Mouse (Mus musculus) liver, embryonic 13.5 days (tissue): ENCODE results near the gene Ints6. TPM values are rescaled to one million over a fixed set of nuclear protein-coding genes. Genes with fewer than 3 reads are reported as not detected.
A peak's percentile ranks its signal among the peaks of the same experiment; 100 is the strongest.

Experiments used
- ATAC-seq: fragments of 200-750 bp; cut with Nextera tagmentation; 2 replicates; pipeline ENCODE4 v1.8.0; 2017; ENCODE audit warnings: low read depth, mild to moderate bottlenecking, moderate number of reproducible peaks, moderate library complexity
- DNase-seq: peaks from one replicate; pipeline ENCODE4 v3.0.0; 2022
- H3K27ac ChIP-seq: fragments of 300-500 bp; sonication (generic); 2 replicates; pipeline ENCODE4 v1.5.1; 2015; ENCODE audit warnings: moderate library complexity, mild to moderate bottlenecking, inconsistent platforms
- H3K27me3 ChIP-seq: fragments of 300-500 bp; sonication (generic); 2 replicates; pipeline ENCODE4 v1.6.1; 2015; ENCODE audit warnings: mild to moderate bottlenecking, inconsistent platforms
- H3K36me3 ChIP-seq: fragments of 300-500 bp; sonication (generic); 2 replicates; pipeline ENCODE4 v1.6.1; 2015; ENCODE audit warnings: mild to moderate bottlenecking, inconsistent platforms
- H3K4me1 ChIP-seq: fragments of 300-500 bp; sonication (generic); replicated peaks from 2 replicates; pipeline ENCODE4 v1.6.1; 2015; ENCODE audit warnings: inconsistent platforms
- H3K4me2 ChIP-seq: fragments of 300-500 bp; sonication (generic); 2 replicates; pipeline ENCODE4 v1.6.1; 2015; ENCODE audit warnings: inconsistent platforms, mild to moderate bottlenecking, moderate library complexity
- H3K4me3 ChIP-seq: fragments of 300-500 bp; sonication (generic); replicated peaks from 2 replicates; pipeline ENCODE4 v1.5.1; 2015; ENCODE audit warnings: mild to moderate bottlenecking, inconsistent platforms
- H3K9ac ChIP-seq: fragments of 300-500 bp; sonication (generic); 2 replicates; pipeline ENCODE4 v1.6.1; 2015; ENCODE audit warnings: mild to moderate bottlenecking, inconsistent platforms
- H3K9me3 ChIP-seq: fragments of 300-500 bp; sonication (generic); replicated peaks from 2 replicates; pipeline ENCODE4 v1.6.1; 2016; ENCODE audit warnings: inconsistent platforms
- WGBS: fragments of 180-500 bp; shearing (Covaris S2); methylation state at CpG from one replicate; pipeline ENCODE4 v1.1.7; 2015; ENCODE audit not compliant: insufficient replicate concordance; 5-methylcytosine and 5-hydroxymethylcytosine counted together
- polyA plus RNA-seq: library from polyadenylated mRNA; unstranded; fragments of >200 nt; fragmentation: Nextera tagmentation; extraction: Ambion mirVana; gene quantifications from 2 replicates; pipeline ENCODE4 v1.2.1, GENCODE M21; 2015

Gene Ints6
- polyA plus RNA-seq, 1 experiment from 2014 or later, result 10.5 TPM

- no peaks in the 10 kb centered on the region for H3K27me3 ChIP-seq
- peaks cover 41% of the 10 kb centered on the region for H3K4me1 ChIP-seq
- H3K9me3 ChIP-seq, result no peaks in the 10 kb centered on the region
- H3K36me3 ChIP-seq, result peaks cover 25% of the 10 kb centered on the region; the same call in 1 of the 2 replicates
- ATAC-seq (peak; percentile 87), DNase-seq (peak; percentile 63)
- H3K9ac ChIP-seq, result 0 out of 2 replicates have a peak overlapping the region, but pooled peaks have one; percentile 27
- H3K4me3 ChIP-seq, result no peak overlapping the region
- WGBS, result 33% methylated on average over 2 of the region's 2 CpGs
- H3K27ac ChIP-seq, result peak overlapping the region; percentile 90
- peak overlapping the region; percentile 19 for H3K4me2 ChIP-seq
These were observed 9.5 kb downstream of the Ints6 start for GRCm38 (mm10) chr14:62751479-62751878.

DNA sequence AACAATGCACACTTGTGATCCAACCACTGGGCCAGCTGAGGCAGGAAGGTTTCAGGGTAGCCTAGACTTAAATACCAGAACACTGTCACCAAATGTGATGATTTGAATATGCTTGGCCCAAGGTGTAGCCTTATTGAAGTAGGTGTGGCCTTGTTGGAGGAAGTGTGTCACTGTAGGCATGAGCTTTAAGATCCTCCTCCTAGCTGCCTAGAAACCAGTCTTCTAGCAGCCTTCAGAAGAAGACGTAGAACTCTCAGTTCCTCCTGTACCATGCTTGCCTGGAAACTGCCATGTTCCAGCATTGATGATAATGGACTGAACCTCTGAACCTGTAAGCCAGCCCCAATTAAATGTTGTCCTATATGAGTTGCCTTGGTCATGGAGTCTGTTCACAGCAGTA, 25.3 kb downstream of the Ints6 start:
- H3K36me3 ChIP-seq, result peaks cover 44% of the 10 kb centered on the region
- no peak overlapping the region for H3K9ac ChIP-seq
- H3K9me3 ChIP-seq, result no peaks in the 10 kb centered on the region
- no peak overlapping the region for H3K27ac ChIP-seq
- H3K4me2 ChIP-seq, result no peak overlapping the region
- no peaks in the 10 kb centered on the region for H3K27me3 ChIP-seq
- peaks cover 8% of the 10 kb centered on the region; the same call in 1 of the 2 replicates for H3K4me1 ChIP-seq
- no peak for DNase-seq
- 61% methylated on average over 1 of the region's 1 CpGs for WGBS
- ATAC-seq, result no peak
- H3K4me3 ChIP-seq, result no peak overlapping the region

- Histone ChIP-seq H3K4me1 (peaks cover 8% of the 10 kb centered on the region; the same call in 1 of the 2 replicates), H3K9me3 (no peaks in the 10 kb centered on the region), H3K4me3 (no peak overlapping the region), H3K27me3 (no peaks in the 10 kb centered on the region), H3K4me2 (no peak overlapping the region), H3K36me3 (peaks cover 42% of the 10 kb centered on the region), H3K27ac (no peak overlapping the region), H3K9ac (no peak overlapping the region)
- WGBS, result 80% methylated on average over 2 of the region's 2 CpGs
- no peak for DNase-seq
- ATAC-seq, result no peak
These were observed 27.3 kb downstream of the Ints6 start for GRCm38 (mm10) chr14:62733666-62734065.

DNA sequence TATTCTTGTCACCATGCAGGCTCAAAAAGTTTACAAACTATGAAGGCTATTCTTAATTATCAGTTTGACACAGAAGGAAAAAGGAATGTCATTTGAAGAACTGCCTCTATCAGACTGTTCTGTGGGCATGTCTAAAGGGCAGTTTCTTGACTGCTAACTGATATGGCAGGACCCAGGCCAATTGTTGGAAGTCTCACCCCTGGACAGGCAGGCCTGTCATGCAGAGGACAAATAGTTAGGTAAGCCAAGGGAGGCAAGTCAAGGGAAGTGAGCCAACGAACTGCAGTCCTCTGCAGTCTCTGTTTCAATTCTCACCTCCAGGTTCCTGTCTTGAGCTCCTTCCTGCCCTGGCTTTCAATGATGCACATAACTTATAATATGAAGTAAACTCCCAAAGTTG, 29.1 kb downstream of the Ints6 start:
- no peaks in the 10 kb centered on the region for H3K27me3 ChIP-seq
- H3K27ac ChIP-seq, result no peak overlapping the region
- peaks cover 3% of the 10 kb centered on the region; the same call in 1 of the 2 replicates for H3K4me1 ChIP-seq
- no peak overlapping the region for H3K9ac ChIP-seq
- no peaks in the 10 kb centered on the region for H3K9me3 ChIP-seq
- ATAC-seq (no peak), DNase-seq (no peak)
- peaks cover 33% of the 10 kb centered on the region for H3K36me3 ChIP-seq
- no peak overlapping the region for H3K4me2 ChIP-seq
- no peak overlapping the region for H3K4me3 ChIP-seq
- WGBS, result 48% methylated on average over 1 of the region's 1 CpGs

DNA sequence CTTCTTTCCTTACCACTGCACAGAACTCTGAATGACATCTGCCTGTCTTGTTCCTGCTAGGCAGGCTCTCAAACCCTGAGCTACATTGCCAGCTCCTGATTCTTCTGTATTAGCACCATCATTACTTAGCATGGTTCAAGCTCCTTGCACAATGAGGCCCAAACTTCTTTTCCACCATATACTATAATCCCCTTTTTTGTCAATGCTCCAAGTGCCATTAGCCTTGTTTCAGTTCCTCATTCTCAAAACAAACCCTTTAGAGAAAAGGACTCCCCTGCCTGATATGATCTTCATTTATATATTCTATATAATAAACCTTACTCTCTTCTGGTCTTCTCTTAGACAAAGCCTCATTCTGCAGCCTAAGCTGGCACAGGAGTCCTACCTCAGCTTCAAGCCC, 36.4 kb downstream of the Ints6 start:
- H3K27ac ChIP-seq, result no peak overlapping the region; the same call in 1 of the 2 replicates
- H3K4me1 ChIP-seq, result 0 out of 2 replicates have a peak, but pooled peaks cover 9% of the 10 kb centered on the region
- H3K27me3 ChIP-seq, result no peaks in the 10 kb centered on the region
- H3K9ac ChIP-seq, result no peak overlapping the region
- ATAC-seq (no peak), DNase-seq (no peak)
- H3K9me3 ChIP-seq, result no peaks in the 10 kb centered on the region
- H3K36me3 ChIP-seq, result peaks cover 24% of the 10 kb centered on the region
- H3K4me2 ChIP-seq, result no peak overlapping the region
- no peak overlapping the region for H3K4me3 ChIP-seq

GRCm38 (mm10) chr14:62721625-62722024, 39.3 kb downstream of the Ints6 start:
- Histone ChIP-seq H3K36me3 (peaks cover 24% of the 10 kb centered on the region), H3K9ac (no peak overlapping the region), H3K9me3 (no peaks in the 10 kb centered on the region), H3K27ac (no peak overlapping the region), H3K4me3 (no peak overlapping the region), H3K27me3 (no peaks in the 10 kb centered on the region), H3K4me2 (no peak overlapping the region), H3K4me1 (0 out of 2 replicates have a peak, but pooled peaks cover 9% of the 10 kb centered on the region)
- 77% methylated on average over 1 of the region's 1 CpGs for WGBS
- ATAC-seq, result no peak
- DNase-seq, result no peak

- Histone ChIP-seq H3K27ac (no peak overlapping the region), H3K9me3 (no peaks in the 10 kb centered on the region), H3K4me3 (no peak overlapping the region), H3K4me1 (0 out of 2 replicates have a peak, but pooled peaks cover 2% of the 10 kb centered on the region), H3K27me3 (no peaks in the 10 kb centered on the region), H3K4me2 (no peak overlapping the region), H3K36me3 (peaks cover 33% of the 10 kb centered on the region), H3K9ac (no peak overlapping the region)
- DNase-seq (no peak), ATAC-seq (no peak)
- WGBS, result 74% methylated on average over 2 of the region's 2 CpGs
These were observed 42.8 kb downstream of the Ints6 start for GRCm38 (mm10) chr14:62718161-62718560.

- no peak overlapping the region for H3K27ac ChIP-seq
- no peak overlapping the region for H3K4me2 ChIP-seq
- no peak for DNase-seq
- H3K4me3 ChIP-seq, result no peak overlapping the region
- H3K9ac ChIP-seq, result no peak overlapping the region
- no peaks in the 10 kb centered on the region for H3K9me3 ChIP-seq
- H3K36me3 ChIP-seq, result no peaks in the 10 kb centered on the region
- H3K27me3 ChIP-seq, result no peaks in the 10 kb centered on the region
- no peak for ATAC-seq
- no peaks in the 10 kb centered on the region for H3K4me1 ChIP-seq
- WGBS, result 55% methylated on average over 3 of the region's 3 CpGs
These were observed 87.3 kb downstream of the Ints6 start for GRCm38 (mm10) chr14:62673646-62674045.

DNA sequence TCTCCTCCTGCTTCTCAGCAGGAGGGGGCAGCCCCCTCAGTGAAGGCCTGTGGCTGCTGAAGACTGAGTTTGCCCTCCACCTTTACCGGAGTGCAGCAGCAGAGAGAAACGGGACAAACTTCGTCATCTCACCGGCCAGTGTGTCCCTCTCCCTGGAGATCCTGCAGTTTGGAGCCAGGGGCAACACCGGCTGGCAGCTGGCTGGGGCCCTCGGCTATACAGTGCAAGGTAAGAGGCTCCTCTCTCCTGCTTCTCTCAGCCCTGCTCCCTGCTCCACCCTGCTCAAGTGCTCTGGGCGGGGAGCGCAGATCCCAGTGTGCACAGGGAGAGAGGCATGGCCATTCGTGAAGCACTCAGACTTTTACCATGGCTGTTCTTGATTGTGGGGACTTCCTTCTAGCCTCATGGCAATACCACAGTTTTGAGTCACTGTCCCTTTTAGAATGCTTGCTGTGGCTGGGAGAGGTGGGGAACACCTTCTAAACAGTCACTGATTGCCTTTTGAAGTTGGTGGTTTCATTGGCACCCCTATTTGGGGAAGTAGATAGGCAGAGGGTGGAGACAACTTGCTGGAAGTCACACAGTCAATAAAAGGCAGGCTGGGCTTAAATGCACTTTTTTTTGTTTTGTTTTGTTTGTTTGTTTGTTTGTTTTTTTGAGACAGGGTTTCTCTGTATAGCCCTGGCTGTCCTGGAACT, 95.8 kb downstream of the Ints6 start:
- Histone ChIP-seq H3K9ac (no peak overlapping the region), H3K4me3 (no peak overlapping the region), H3K4me2 (no peak overlapping the region), H3K4me1 (no peaks in the 10 kb centered on the region), H3K27me3 (no peaks in the 10 kb centered on the region), H3K27ac (no peak overlapping the region), H3K36me3 (no peaks in the 10 kb centered on the region), H3K9me3 (no peaks in the 10 kb centered on the region)
- 51% methylated on average over 9 of the region's 9 CpGs for WGBS
- ATAC-seq (no peak), DNase-seq (no peak)

DNA sequence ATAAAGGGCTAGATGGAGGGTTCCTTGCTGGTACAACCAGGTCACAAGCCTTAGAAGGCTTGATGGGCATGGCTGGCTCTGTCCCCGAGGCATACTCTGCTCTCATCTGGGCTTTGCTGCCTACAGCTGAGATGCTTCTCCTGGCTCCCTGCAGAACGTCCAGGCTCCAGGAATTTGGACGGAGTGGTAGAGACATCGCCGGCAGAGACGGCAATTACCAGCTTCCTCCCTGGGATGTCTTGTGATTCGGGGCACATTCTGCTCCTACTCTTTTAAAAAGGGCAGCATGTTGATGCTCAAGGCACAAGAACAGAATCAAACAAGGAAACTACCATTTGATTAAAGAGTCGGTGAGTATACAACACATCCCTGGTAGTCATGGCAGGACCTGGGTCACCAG, 97.6 kb downstream of the Ints6 start, which contains the start of gene Serpine3:
Serpine3 (plus strand) TSS at position 301 of the 400 bp plus-strand sequence.
- ATAC-seq (no peak), DNase-seq (no peak)
- no peak within 1 kb of the TSS for H3K27ac ChIP-seq
- 72% methylated on average over 8 of the region's 8 CpGs for WGBS
- no peaks in the 10 kb centered on the region for H3K9me3 ChIP-seq
- no peaks in the 10 kb centered on the region for H3K36me3 ChIP-seq
- H3K27me3 ChIP-seq, result no peaks in the 10 kb centered on the region
- H3K4me3 ChIP-seq, result no peak within 1 kb of the TSS
- no peaks in the 10 kb centered on the region for H3K4me1 ChIP-seq
- H3K9ac ChIP-seq, result no peak within 1 kb of the TSS
- H3K4me2 ChIP-seq, result no peak within 1 kb of the TSS

GRCm38 (mm10) chr14:62662381-62662780, 98.6 kb downstream of the Ints6 start:
- Histone ChIP-seq H3K4me3 (no peak overlapping the region), H3K4me1 (no peaks in the 10 kb centered on the region), H3K9ac (no peak overlapping the region), H3K36me3 (no peaks in the 10 kb centered on the region), H3K4me2 (no peak overlapping the region), H3K27me3 (no peaks in the 10 kb centered on the region), H3K9me3 (no peaks in the 10 kb centered on the region), H3K27ac (no peak overlapping the region)
- WGBS, result 60% methylated on average over 6 of the region's 6 CpGs
- DNase-seq (no peak), ATAC-seq (no peak)

GRCm38 (mm10) chr14:62657469-62657868, 103.5 kb downstream of the Ints6 start:
- Histone ChIP-seq H3K4me2 (no peak overlapping the region), H3K4me3 (no peak overlapping the region), H3K27ac (no peak overlapping the region), H3K36me3 (no peaks in the 10 kb centered on the region), H3K9ac (no peak overlapping the region), H3K4me1 (no peaks in the 10 kb centered on the region), H3K27me3 (no peaks in the 10 kb centered on the region), H3K9me3 (no peaks in the 10 kb centered on the region)
- DNase-seq, result no peak
- no peak for ATAC-seq
- WGBS, result 35% methylated on average over 3 of the region's 3 CpGs
